Mouse (Mus musculus): ENCODE measurements at regions not wholly inside any gene's neighbourhood (a gene's known extent, or its start where the extent isn't known, plus 50 kb on each side); places are given as distances from the start of the nearest gene placed in this dataset.

GRCm38 (mm10) chr9:118401170-118401569, 76.8 kb upstream of the Eomes start:
- in situ Hi-C loops (cut with MboI, MseI) = no loop called here

DNA sequence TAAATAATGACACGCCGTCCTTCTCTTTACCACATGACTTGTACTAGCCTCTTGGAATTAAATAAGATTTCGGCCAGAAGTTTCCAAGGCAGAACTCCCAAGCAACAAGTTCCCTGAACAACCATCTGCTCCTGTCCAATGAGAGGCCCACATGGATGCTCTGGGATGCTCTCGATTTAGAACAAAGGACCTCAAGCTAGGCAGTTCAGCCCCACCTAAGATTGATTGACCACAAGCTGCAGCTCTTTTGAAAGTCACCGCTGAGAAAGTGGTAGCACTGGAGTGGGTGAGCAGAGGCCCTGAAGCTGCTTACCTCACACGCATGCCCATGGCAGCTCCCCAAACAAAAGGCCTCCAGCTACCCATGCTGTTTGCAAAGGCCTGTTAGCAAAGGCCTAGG, 73.1 kb upstream of the Eomes start:
- in situ Hi-C loops (cut with MboI, MseI) = no loop called here

GRCm38 (mm10) chr9:118405926-118406518, 72.0 kb upstream of the Eomes start:
- in situ Hi-C loops (cut with MboI, MseI) = no loop called here

DNA sequence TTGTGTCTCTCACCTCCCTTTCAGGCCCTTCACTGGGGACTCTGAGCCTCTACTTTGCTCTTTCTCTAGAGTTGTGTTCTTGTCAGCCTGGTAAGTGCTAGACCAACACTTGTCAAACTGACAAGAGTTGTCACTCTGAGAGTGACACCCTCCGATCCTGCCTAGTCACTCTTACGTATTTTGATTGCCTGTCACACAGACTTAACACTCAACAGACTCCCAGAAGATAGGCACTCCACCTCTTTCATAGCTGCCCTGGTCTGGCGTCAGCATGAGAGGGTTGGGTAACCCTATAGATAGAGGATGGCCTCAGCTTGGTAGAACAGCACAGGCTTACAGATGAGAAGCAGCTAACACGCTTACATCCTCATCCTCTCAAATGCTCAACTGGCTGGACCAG, 62.0 kb upstream of the Eomes start:
- in situ Hi-C loops (cut with MboI, MseI) = no loop called here

DNA sequence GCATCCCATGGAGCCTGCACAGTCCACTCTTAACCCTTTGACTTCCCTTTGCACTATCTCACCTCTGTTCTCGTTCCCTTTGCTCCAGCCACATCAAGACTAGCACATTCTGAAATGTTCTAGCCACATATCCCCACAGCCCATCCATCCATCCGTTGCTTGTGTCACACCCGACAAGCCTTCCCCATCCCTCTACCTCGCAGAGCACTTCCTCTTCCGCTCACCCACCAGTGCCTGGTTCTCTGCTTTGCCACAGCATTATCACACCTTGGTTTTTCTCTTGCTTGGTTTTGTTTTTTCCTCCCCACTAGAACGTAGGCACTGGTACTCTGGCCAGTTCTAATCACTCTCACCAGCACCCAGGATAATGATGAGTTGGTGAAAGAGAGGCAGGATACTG, 61.5 kb upstream of the Eomes start:
- in situ Hi-C loops (cut with MboI, MseI) = no loop called here

DNA sequence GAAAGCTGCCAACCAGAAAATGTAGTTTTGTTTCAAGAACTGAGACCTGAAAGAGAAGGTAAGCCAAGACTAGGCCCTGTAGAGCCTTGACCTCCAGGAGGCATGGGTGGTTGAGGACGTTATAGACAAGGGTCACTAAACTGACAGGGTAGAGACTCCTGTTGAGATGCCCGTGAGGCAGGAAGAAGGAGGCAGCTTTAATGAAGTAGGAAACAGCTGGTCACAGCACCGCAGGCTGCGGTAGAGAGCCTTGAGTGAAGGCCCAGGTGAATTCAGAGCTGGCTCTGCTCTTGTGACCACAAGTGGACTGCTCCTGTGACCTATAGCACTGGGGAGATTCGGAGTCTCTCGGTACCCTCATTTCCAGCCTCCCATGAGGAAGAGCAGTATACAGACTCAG, 53.7 kb upstream of the Eomes start:
- in situ Hi-C loops (cut with MboI, MseI) = no loop called here
